In the genomic region with DNA sequence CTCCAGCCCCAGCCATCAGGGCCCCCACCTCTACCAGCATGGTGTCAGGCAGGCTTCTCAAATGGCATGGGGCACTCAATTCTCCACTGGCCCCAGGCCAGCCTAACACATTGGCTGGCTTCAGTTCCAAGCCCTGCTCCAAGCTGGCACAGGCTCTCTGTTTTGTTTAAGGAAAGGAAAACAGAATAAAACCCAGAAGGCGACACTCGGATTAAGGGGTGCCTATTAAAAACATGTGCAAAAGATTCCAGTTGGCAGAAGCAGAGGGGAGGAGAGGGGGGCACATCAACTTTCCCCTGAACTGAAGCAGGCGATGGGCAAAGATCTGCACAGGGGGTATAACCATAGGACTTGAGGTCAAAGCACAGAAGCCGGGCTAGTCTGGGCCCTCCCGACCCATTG, we compare ENCODE assay signal across 9 mouse cellular contexts. TPM values are rescaled to one million over a fixed set of nuclear protein-coding genes. Genes with fewer than 3 reads are reported as not detected.
DNase-seq lines count a peak whose midpoint lies in the region; ATAC-seq and TF ChIP-seq lines count a peak whose summit lies in the region.
"Had no signal": no experiment of that assay in that cellular context is flagged by ENCODE, and none has a peak within 500 bp of the region (broad histone marks: within the 10 kb centered on the region; RNA-seq: fewer than 3 reads in every experiment).

No protein-coding gene starts in this region.

- H3K4me3 ChIP-seq in gastrocnemius, adult 2 months: peak overlapping the region; percentile 17; the same call in 1 of the 2 replicates
- no peak overlapping the region for H3K4me3 ChIP-seq in midbrain, embryonic 13.5 days (replicated peaks)
- H3K4me3 ChIP-seq in midbrain, embryonic 11.5 days (ENCODE audit: low read depth, low read length): no peak overlapping the region
- no peak overlapping the region for H3K4me3 ChIP-seq in forebrain, embryonic 14.5 days (ENCODE audit: low read depth, low read length)
- no peak overlapping the region for H3K4me3 ChIP-seq in midbrain, embryonic 16.5 days (ENCODE audit: low read depth, low read length)
- no peak overlapping the region for H3K4me3 ChIP-seq in intestine, embryonic 16.5 days (ENCODE audit: low read length)

- TF ChIP-seq CTCF in gastrocnemius, adult 2 months (IDR thresholded peaks at IDR 0.05): no peak

- DNase-seq in gastrocnemius, adult 2 months: peak; percentile 69
- DNase-seq in gastrocnemius, adult 8-10 months (ENCODE audit: low spot score in 2 of 2): no peak
- DNase-seq in midbrain, embryonic 11.5 days (ENCODE audit: low spot score, missing footprints): no peak
- peak; percentile 90 for DNase-seq in forebrain, embryonic 14.5 days (ENCODE audit: low spot score)
- no peak for DNase-seq in yolk sac, embryonic 10.5 days (ENCODE audit: low spot score)

- no peaks in the 10 kb centered on the region for H3K27me3 ChIP-seq in midbrain, embryonic 13.5 days
- no peaks in the 10 kb centered on the region for H3K27me3 ChIP-seq in midbrain, embryonic 11.5 days (ENCODE audit: control insufficient read depth, insufficient read depth, low read length)
- no peaks in the 10 kb centered on the region for H3K27me3 ChIP-seq in forebrain, embryonic 14.5 days (replicated peaks; ENCODE audit: control insufficient read depth, insufficient read depth, low read length)
- H3K27me3 ChIP-seq in midbrain, embryonic 16.5 days (ENCODE audit: control insufficient read depth, insufficient read depth, low read depth, low read length): no peaks in the 10 kb centered on the region
- H3K27me3 ChIP-seq in intestine, embryonic 16.5 days (replicated peaks; ENCODE audit: control insufficient read depth, insufficient read depth, low read length): no peaks in the 10 kb centered on the region

- no peak overlapping the region for H3K4me2 ChIP-seq in midbrain, embryonic 13.5 days (replicated peaks)
- no peak overlapping the region for H3K4me2 ChIP-seq in midbrain, embryonic 11.5 days
- no peak overlapping the region for H3K4me2 ChIP-seq in forebrain, embryonic 14.5 days (ENCODE audit: low read length)
- no peak overlapping the region for H3K4me2 ChIP-seq in midbrain, embryonic 16.5 days (ENCODE audit: low read length)
- no peak overlapping the region for H3K4me2 ChIP-seq in intestine, embryonic 16.5 days (ENCODE audit: low read depth, low read length)

- H3K9ac ChIP-seq in midbrain, embryonic 13.5 days (replicated peaks): no peak overlapping the region
- no peak overlapping the region for H3K9ac ChIP-seq in midbrain, embryonic 11.5 days (ENCODE audit: low read length)
- H3K9ac ChIP-seq in forebrain, embryonic 14.5 days (ENCODE audit: low read length): no peak overlapping the region
- no peak overlapping the region for H3K9ac ChIP-seq in midbrain, embryonic 16.5 days (ENCODE audit: low read depth, low read length)
- no peak overlapping the region for H3K9ac ChIP-seq in intestine, embryonic 16.5 days (ENCODE audit: low read depth, low read length)
- H3K9ac ChIP-seq: liver, embryonic 14.5 days had no signal

- H3K36me3 ChIP-seq in midbrain, embryonic 13.5 days: peaks cover 14% of the 10 kb centered on the region; the same call in 1 of the 2 replicates
- H3K36me3 ChIP-seq in midbrain, embryonic 11.5 days (ENCODE audit: control insufficient read depth, insufficient read depth, low read length): peaks cover 7% of the 10 kb centered on the region
- H3K36me3 ChIP-seq in forebrain, embryonic 14.5 days (ENCODE audit: control insufficient read depth, insufficient read depth, low read length): peaks cover 12% of the 10 kb centered on the region; the same call in 1 of the 2 replicates
- H3K36me3 ChIP-seq in midbrain, embryonic 16.5 days (ENCODE audit: control insufficient read depth, insufficient read depth, low read length): no peaks in the 10 kb centered on the region
- H3K36me3 ChIP-seq in intestine, embryonic 16.5 days (ENCODE audit: control insufficient read depth, insufficient read depth, low read length): peaks cover 4% of the 10 kb centered on the region; the same call in 1 of the 2 replicates

- ATAC-seq in midbrain, embryonic 13.5 days: 0 out of 2 replicates have a peak, but pooled peaks have one; percentile 38
- no peak for ATAC-seq in midbrain, embryonic 11.5 days (ENCODE audit: low FRiP score)
- ATAC-seq in forebrain, embryonic 14.5 days: peak; percentile 85
- ATAC-seq in midbrain, embryonic 16.5 days: peak; percentile 66; the same call in 1 of the 2 replicates
- no peak for ATAC-seq in intestine, embryonic 16.5 days

- WGBS in midbrain, embryonic 13.5 days: 73% methylated on average over 5 of the region's 5 CpGs
- 89% methylated on average over 5 of the region's 5 CpGs for WGBS in midbrain, embryonic 11.5 days
- 19% methylated on average over 5 of the region's 5 CpGs for WGBS in forebrain, embryonic 14.5 days
- 65% methylated on average over 5 of the region's 5 CpGs for WGBS in midbrain, embryonic 16.5 days
- WGBS in intestine, embryonic 16.5 days: 84% methylated on average over 5 of the region's 5 CpGs

- intact Hi-C loops in gastrocnemius, adult 2 months (cut with DNase I): no loop called here

- peaks cover 27% of the 10 kb centered on the region for H3K4me1 ChIP-seq in midbrain, embryonic 13.5 days (replicated peaks)
- H3K4me1 ChIP-seq in midbrain, embryonic 11.5 days (ENCODE audit: control insufficient read depth, insufficient read depth, low read length): peaks cover 2% of the 10 kb centered on the region; the same call in 1 of the 2 replicates
- peaks cover 10% of the 10 kb centered on the region for H3K4me1 ChIP-seq in forebrain, embryonic 14.5 days (ENCODE audit: control insufficient read depth, insufficient read depth, low read length)
- H3K4me1 ChIP-seq in midbrain, embryonic 16.5 days (ENCODE audit: control insufficient read depth, insufficient read depth, low read length): peaks cover 5% of the 10 kb centered on the region; the same call in 1 of the 2 replicates
- H3K4me1 ChIP-seq in intestine, embryonic 16.5 days (ENCODE audit: control insufficient read depth, insufficient read depth, low read length): peaks cover 15% of the 10 kb centered on the region

- no peaks in the 10 kb centered on the region for H3K9me3 ChIP-seq in midbrain, embryonic 13.5 days
- no peaks in the 10 kb centered on the region for H3K9me3 ChIP-seq in midbrain, embryonic 11.5 days (ENCODE audit: control insufficient read depth, low read length)
- no peaks in the 10 kb centered on the region for H3K9me3 ChIP-seq in forebrain, embryonic 14.5 days (replicated peaks; ENCODE audit: control insufficient read depth, low read length)
- H3K9me3 ChIP-seq in midbrain, embryonic 16.5 days (replicated peaks; ENCODE audit: control insufficient read depth, low read length, poor library complexity, severe bottlenecking): no peaks in the 10 kb centered on the region
- H3K9me3 ChIP-seq in intestine, embryonic 16.5 days (ENCODE audit: control insufficient read depth, low read length): no peaks in the 10 kb centered on the region

- H3K27ac ChIP-seq in gastrocnemius, adult 2 months: peak overlapping the region; percentile 87
- peak overlapping the region; percentile 32; the same call in 1 of the 2 replicates for H3K27ac ChIP-seq in midbrain, embryonic 13.5 days
- no peak overlapping the region for H3K27ac ChIP-seq in midbrain, embryonic 11.5 days (ENCODE audit: low read depth, low read length)
- 0 out of 2 replicates have a peak overlapping the region, but pooled peaks have one; percentile 4 for H3K27ac ChIP-seq in forebrain, embryonic 14.5 days (ENCODE audit: low read depth, low read length)
- no peak overlapping the region for H3K27ac ChIP-seq in midbrain, embryonic 16.5 days (ENCODE audit: low read length)
- no peak overlapping the region for H3K27ac ChIP-seq in intestine, embryonic 16.5 days (ENCODE audit: low read length)
- H3K27ac ChIP-seq: liver, embryonic 14.5 days had no signal

RNA-seq across cellular contexts. Expression of gene Aagab, which starts 56.5 kb away (rescaled TPM):
- 10 to 100 TPM; 11.1 to 12.2 TPM for total RNA-seq in gastrocnemius, adult 2 months (2021)
- total RNA-seq in gastrocnemius, adult 8-10 months (2022): 10 to 100 TPM in 3 of 4 experiments, 1 to 10 TPM in 1; 9.9 to 13.6 (median 12.9) TPM
- 60.0 and 65.9 TPM in 2 replicates for polyA plus RNA-seq in midbrain, embryonic 13.5 days (2015; fragmentation: Nextera tagmentation; extraction: Ambion mirVana)
- 57.5 and 57.7 TPM in 2 replicates for polyA plus RNA-seq in midbrain, embryonic 11.5 days (2014; fragmentation: Nextera tagmentation; extraction: Ambion mirVana)
- 50.1 and 61.6 TPM in 2 replicates for polyA plus RNA-seq in forebrain, embryonic 14.5 days (2014; fragmentation: Nextera tagmentation; extraction: Ambion mirVana)
- 69.6 and 70.7 TPM in 2 replicates for polyA plus RNA-seq in midbrain, embryonic 16.5 days (2015; fragmentation: Nextera tagmentation; extraction: Ambion mirVana)
- polyA plus RNA-seq in intestine, embryonic 16.5 days (2015; fragmentation: Nextera tagmentation; extraction: Ambion mirVana): 27.8 and 28.1 TPM in 2 replicates

RNA-seq across cellular contexts. Expression of gene Iqch, which starts 56.7 kb away (rescaled TPM):
- not detected for total RNA-seq in gastrocnemius, adult 2 months (2021)
- total RNA-seq in gastrocnemius, adult 8-10 months (2022): not detected
- 0.15 TPM in 1 of 2 replicates, not detected in the other for polyA plus RNA-seq in midbrain, embryonic 13.5 days (2015; fragmentation: Nextera tagmentation; extraction: Ambion mirVana)
- 0.10 TPM in 1 of 2 replicates, not detected in the other for polyA plus RNA-seq in midbrain, embryonic 11.5 days (2014; fragmentation: Nextera tagmentation; extraction: Ambion mirVana)
- 0.06 and 0.07 TPM in 2 replicates for polyA plus RNA-seq in forebrain, embryonic 14.5 days (2014; fragmentation: Nextera tagmentation; extraction: Ambion mirVana)
- 0.15 TPM in 1 of 2 replicates, not detected in the other for polyA plus RNA-seq in midbrain, embryonic 16.5 days (2015; fragmentation: Nextera tagmentation; extraction: Ambion mirVana)
- 0.06 TPM in 1 of 2 replicates, not detected in the other for polyA plus RNA-seq in intestine, embryonic 16.5 days (2015; fragmentation: Nextera tagmentation; extraction: Ambion mirVana)
- polyA plus RNA-seq: liver, embryonic 14.5 days had no signal

Comparison
In these comparisons a context has a peak if more than half of its experiments do, and no peak if none do; other contexts are left out.
1. DNase-seq: peak in gastrocnemius, adult 2 months (single experiment) and forebrain, embryonic 14.5 days (single experiment); none in gastrocnemius, adult 8-10 months (0 of 2), midbrain, embryonic 11.5 days (single experiment) and yolk sac, embryonic 10.5 days (single experiment).
2. H3K27ac ChIP-seq: peak in gastrocnemius, adult 2 months (single experiment), midbrain, embryonic 13.5 days (single experiment) and forebrain, embryonic 14.5 days (single experiment); none in midbrain, embryonic 11.5 days (single experiment), midbrain, embryonic 16.5 days (single experiment) and intestine, embryonic 16.5 days (single experiment).
3. ATAC-seq: peak in midbrain, embryonic 13.5 days (single experiment), forebrain, embryonic 14.5 days (single experiment) and midbrain, embryonic 16.5 days (single experiment); none in midbrain, embryonic 11.5 days (single experiment) and intestine, embryonic 16.5 days (single experiment).